Mouse (Mus musculus): ENCODE measurements at regions not wholly inside any gene's neighbourhood (a gene's known extent, or its start where the extent isn't known, plus 50 kb on each side); places are given as distances from the start of the nearest gene placed in this dataset.

GRCm38 (mm10) chr2:75291674-75292073 lies 367.4 kb upstream of the Hnrnpa3 start:
- TF ChIP-seq CTCF (IDR thresholded peaks at IDR 0.05; ENCODE audit: borderline replicate concordance, insufficient read depth, low read depth, low read length) (no peak), POLR2A (IDR thresholded peaks at IDR 0.05; ENCODE audit: borderline replicate concordance, insufficient read depth, low read length) (no peak)
